Mouse (Mus musculus): ENCODE measurements around the gene Ptch1. TPM values are rescaled to one million over a fixed set of nuclear protein-coding genes. Genes with fewer than 3 reads are reported as not detected.

The Ptch1 gene
- polyA plus RNA-seq, 1 experiment from 2014 or later, result 6.8 TPM

DNA sequence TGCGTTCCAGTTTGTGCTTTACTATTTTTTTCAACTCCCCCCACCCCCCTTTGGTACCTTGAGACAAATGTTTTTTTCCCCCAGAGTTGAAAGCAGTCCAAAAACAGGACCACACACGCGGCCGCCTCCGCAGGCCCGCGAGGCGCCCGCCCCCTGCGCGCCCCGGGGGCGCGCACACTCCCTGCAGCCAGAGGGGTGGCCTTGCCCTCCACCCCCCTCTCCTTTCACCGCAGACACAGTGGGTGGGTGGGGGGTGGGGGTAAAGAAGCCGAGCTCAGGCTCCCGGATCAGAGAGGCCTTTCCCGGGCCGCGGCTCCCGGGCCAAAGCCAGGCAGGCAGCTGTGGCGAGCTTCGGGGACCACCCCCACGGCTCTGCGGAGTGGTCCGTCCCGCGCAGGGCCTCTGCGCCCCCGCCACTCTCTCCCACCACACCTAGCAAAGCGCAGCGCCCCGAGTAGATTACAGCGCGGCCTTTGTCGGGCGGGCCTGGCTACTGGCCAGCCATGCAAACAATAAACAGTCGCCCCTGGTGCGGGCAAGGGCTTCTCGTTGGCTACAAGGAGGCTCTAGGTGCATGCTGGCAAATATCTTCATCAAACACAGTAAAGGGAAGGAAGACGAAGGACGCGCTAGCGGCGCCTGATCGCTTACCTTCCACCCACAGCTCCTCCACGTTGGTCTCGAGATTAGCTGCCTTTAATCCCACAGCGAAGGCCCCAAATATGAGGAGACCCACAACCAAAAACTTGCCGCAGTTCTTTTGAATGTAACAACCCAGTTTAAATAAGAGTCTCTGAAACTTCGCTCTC, 10.2 kb downstream of the Ptch1 start:
- WGBS, result under 1% methylated on average over 51 of the region's 51 CpGs
- Histone ChIP-seq H3K4me2 (peak overlapping the region; percentile 94), H3K9me3 (no peaks in the 10 kb centered on the region), H3K27ac (replicated peaks) (peak overlapping the region; percentile 99), H3K36me3 (peaks cover 13% of the 10 kb centered on the region), H3K27me3 (replicated peaks) (no peaks in the 10 kb centered on the region), H3K4me1 (peaks cover 53% of the 10 kb centered on the region), H3K9ac (peak overlapping the region; percentile 99), H3K4me3 (peak overlapping the region; percentile 75)
- ATAC-seq (ENCODE audit: extremely low read depth, insufficient number of reproducible peaks, low FRiP score, low TSS enrichment), result peak; percentile 40; the same call in 1 of the 2 replicates

DNA sequence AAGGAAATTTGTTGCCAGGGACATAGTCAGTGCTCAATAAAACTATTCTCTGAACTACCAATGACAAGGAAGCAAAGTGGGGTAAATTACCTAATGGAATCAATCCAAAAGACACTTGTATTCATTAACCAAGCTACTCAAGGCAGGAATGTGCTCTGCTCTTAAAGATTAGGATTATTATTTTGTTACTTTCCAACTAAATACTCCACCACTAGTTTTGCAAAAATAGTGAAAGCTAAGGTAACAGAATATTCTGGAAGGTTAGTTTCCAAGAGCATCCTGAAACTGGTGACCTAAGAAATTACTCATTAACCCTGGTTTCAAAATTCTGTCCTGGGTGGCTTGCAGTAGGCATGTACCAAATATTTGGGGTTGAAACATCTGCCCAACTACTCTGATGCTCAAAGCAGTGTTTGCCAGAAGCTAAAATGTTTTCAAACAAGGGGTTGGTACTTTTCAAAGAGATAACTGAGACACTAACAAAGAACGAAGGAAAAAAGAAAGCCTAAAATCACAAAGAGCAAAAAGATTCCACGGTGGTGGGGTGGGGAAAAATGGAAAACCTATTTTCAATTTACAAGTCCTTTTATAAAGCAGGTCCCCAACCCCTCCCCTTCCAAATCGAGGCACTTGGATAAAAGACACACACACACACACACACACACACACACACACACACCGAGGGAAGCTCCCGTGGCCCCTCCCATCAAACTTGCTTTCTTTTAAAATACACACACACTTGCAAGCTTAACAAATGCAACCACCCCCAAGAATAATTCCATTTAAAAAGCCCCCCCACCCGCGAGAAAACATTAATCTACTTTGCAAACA, 11.0 kb downstream of the Ptch1 start:
- Histone ChIP-seq H3K9me3 (no peaks in the 10 kb centered on the region), H3K27me3 (replicated peaks) (no peaks in the 10 kb centered on the region), H3K27ac (replicated peaks) (peak overlapping the region; percentile 99), H3K9ac (peak overlapping the region; percentile 99), H3K4me2 (peak overlapping the region; percentile 94), H3K4me3 (peak overlapping the region; percentile 75), H3K36me3 (peaks cover 13% of the 10 kb centered on the region), H3K4me1 (peaks cover 61% of the 10 kb centered on the region)
- no peak for ATAC-seq (ENCODE audit: extremely low read depth, insufficient number of reproducible peaks, low FRiP score, low TSS enrichment)
- 1% methylated on average over 7 of the region's 7 CpGs for WGBS

DNA sequence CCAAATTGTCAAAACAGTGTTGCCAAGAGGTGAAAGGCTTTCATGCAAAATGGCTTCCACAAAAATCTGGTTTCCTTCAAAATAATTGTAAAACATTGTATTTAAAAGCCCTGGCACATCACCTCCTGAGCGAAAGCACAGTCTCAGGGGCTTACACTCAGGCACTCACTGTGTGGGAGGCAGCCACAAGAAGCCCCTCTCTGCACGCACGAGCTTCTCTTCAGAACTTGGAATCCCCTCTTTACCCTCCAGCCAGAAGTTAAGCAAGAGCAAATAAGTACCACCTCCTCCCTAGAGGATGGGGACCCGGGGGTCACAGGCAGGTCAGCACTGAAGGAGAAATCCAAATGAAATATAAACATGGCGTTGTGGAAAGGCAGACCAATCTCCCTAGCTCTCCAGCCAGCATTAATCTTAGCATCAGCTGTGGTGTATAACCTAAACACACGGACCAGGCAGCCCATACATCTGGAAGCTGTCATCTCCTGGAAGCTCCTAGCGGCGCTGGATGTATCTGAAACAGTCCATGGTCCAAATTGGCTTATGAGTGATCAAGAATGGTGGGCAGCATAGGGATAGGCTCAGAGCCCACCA, 15.0 kb downstream of the Ptch1 start:
- no peak for ATAC-seq (ENCODE audit: extremely low read depth, insufficient number of reproducible peaks, low FRiP score, low TSS enrichment)

DNA sequence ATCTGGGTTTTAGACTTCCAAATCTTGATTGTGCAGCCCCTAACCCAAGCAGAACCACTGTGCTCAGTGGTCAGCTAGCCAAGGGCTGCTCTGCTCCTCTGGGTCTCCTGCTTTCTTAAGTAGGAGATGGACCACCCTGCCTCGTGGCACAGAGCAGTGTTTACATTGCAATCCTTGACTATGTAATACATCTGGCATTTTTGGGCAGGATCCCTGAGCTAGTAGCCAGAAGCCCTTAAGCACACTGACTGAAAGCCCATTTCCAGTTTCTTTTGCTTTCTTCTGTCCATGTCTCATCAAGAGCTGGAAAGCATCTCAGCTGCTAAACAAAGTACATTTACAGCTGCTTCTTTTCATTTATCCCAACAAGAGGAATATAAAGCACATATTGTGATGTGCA, 17.0 kb downstream of the Ptch1 start:
- Histone ChIP-seq H3K27ac (replicated peaks) (no peak overlapping the region; the same call in 1 of the 2 replicates), H3K4me2 (no peak overlapping the region)

More for the DNA sequence above, 15.0 kb downstream of the Ptch1 start:
- H3K27ac ChIP-seq (replicated peaks), result peak overlapping the region; percentile 53
- H3K4me2 ChIP-seq, result peak overlapping the region; percentile 34
- H3K36me3 ChIP-seq, result peaks cover 13% of the 10 kb centered on the region
- no peaks in the 10 kb centered on the region for H3K9me3 ChIP-seq
- 32% methylated on average over 8 of the region's 8 CpGs for WGBS
- no peak overlapping the region for H3K4me3 ChIP-seq
- peaks cover 90% of the 10 kb centered on the region for H3K4me1 ChIP-seq
- H3K27me3 ChIP-seq (replicated peaks), result no peaks in the 10 kb centered on the region
- H3K9ac ChIP-seq, result no peak overlapping the region

DNA sequence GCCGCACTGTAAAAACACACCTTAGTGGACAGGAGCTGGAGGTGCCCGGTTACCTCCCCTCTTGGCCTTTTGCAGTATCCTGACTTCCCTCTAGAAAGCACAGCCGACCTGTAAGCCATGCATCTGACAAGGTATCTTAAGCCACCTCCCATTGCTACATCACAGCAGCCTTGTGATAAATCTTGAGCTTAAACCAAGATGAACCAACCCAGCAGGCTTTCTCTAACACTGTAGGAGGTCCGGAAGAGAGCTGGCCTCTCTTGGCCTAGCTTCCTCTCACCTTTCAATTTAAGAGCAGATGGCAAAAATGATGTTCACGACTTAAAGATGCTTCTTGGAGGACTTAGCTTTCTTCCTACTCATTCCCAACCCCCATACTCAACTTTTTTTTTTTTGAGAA, 17.5 kb downstream of the Ptch1 start:
- H3K36me3 ChIP-seq, result peaks cover 10% of the 10 kb centered on the region
- H3K4me2 ChIP-seq, result no peak overlapping the region
- WGBS, result 30% methylated on average over 5 of the region's 5 CpGs
- no peaks in the 10 kb centered on the region for H3K9me3 ChIP-seq
- H3K4me3 ChIP-seq, result no peak overlapping the region
- H3K27me3 ChIP-seq (replicated peaks), result no peaks in the 10 kb centered on the region
- ATAC-seq (ENCODE audit: extremely low read depth, insufficient number of reproducible peaks, low FRiP score, low TSS enrichment), result no peak
- peaks cover 97% of the 10 kb centered on the region for H3K4me1 ChIP-seq
- H3K9ac ChIP-seq, result 0 out of 2 replicates have a peak overlapping the region, but pooled peaks have one; percentile 3
- H3K27ac ChIP-seq (replicated peaks), result no peak overlapping the region

More for the DNA sequence above, 17.0 kb downstream of the Ptch1 start:
- 26% methylated on average over 1 of the region's 1 CpGs for WGBS
- H3K9me3 ChIP-seq, result no peaks in the 10 kb centered on the region
- H3K4me3 ChIP-seq, result no peak overlapping the region
- H3K9ac ChIP-seq, result no peak overlapping the region
- H3K27me3 ChIP-seq (replicated peaks), result no peaks in the 10 kb centered on the region
- peaks cover 13% of the 10 kb centered on the region for H3K36me3 ChIP-seq
- ATAC-seq (ENCODE audit: extremely low read depth, insufficient number of reproducible peaks, low FRiP score, low TSS enrichment), result no peak
- peaks cover 97% of the 10 kb centered on the region for H3K4me1 ChIP-seq

DNA sequence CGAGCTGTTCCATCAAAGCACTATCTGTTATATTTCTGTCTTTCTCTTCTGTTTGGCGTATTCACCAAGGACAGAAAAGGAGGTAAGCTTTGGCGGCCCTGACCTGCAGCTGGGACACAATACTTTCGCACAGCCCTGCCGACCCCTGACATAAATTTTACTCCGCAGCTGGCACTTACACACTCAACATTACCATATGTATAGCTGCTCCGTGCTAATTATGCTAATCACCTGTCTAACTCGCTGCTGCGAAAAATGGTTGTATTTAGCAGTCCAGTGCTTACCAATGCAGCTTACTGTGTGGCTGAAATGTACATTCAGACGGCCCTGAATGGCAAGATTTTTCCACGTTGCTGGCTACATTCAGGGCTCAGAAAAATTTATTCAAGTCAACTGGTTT, 18.8 kb downstream of the Ptch1 start:
- Histone ChIP-seq H3K9ac (no peak overlapping the region), H3K9me3 (no peaks in the 10 kb centered on the region), H3K36me3 (peaks cover 7% of the 10 kb centered on the region), H3K4me1 (peaks cover 97% of the 10 kb centered on the region), H3K27me3 (replicated peaks) (no peaks in the 10 kb centered on the region), H3K27ac (replicated peaks) (no peak overlapping the region), H3K4me3 (no peak overlapping the region), H3K4me2 (no peak overlapping the region)
- no peak for ATAC-seq (ENCODE audit: extremely low read depth, insufficient number of reproducible peaks, low FRiP score, low TSS enrichment)
- WGBS, result 70% methylated on average over 11 of the region's 11 CpGs

DNA sequence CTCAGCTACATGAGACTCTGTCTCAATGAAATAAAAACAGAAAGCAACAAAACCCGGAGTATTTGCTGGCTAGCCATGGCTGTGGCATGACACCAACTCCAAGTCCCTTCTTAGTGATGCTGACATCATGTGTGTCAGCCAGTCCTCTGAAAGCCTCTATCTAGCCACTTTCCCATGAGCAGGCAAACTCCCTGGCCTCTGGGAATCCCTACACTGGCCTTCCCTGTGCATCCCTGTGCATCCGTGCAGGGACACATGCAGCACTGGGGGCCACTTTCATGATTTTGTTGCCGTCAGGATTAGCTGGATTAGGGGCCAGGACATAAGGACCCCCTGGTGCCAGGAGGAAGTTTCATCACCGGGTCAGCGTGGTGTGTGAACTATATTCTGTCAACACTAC, 20.0 kb downstream of the Ptch1 start:
- no peak overlapping the region for H3K4me3 ChIP-seq
- H3K9ac ChIP-seq, result no peak overlapping the region
- H3K4me1 ChIP-seq, result peaks cover 97% of the 10 kb centered on the region
- peaks cover 7% of the 10 kb centered on the region for H3K36me3 ChIP-seq
- H3K27ac ChIP-seq (replicated peaks), result no peak overlapping the region
- no peaks in the 10 kb centered on the region for H3K27me3 ChIP-seq (replicated peaks)
- H3K9me3 ChIP-seq, result no peaks in the 10 kb centered on the region
- no peak overlapping the region for H3K4me2 ChIP-seq
- WGBS, result 32% methylated on average over 5 of the region's 5 CpGs
- no peak for ATAC-seq (ENCODE audit: extremely low read depth, insufficient number of reproducible peaks, low FRiP score, low TSS enrichment)

DNA sequence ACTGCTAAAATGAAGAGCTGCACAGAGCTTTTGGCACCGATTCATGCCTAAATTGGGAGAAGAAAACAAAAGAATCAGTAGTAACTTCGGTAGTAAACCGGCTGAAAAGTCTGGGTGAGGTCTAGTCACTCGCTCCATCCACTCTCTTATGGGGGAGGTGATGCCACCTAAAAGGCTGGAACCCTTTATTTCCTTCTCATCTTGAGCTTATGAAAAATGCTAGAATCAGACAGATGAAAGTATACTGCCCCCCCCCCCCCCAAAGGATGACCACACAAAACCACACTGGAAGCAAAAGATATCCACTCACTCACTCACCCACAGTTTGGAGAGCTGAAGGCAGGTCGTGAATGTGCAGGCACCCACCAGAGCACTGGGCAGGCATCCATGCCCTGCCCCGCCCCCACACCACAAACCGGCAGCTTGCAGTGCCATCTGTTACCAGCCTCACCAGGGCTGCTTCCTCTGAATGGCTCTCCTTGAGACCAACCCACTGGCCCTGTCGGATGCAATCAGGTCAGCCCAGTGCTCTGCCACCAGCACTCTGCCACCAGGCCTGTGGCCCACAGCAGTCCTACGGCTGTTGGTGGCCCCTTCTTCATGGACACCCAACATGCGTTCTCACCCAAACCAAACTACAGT, 21.0 kb downstream of the Ptch1 start:
- no peak for ATAC-seq (ENCODE audit: extremely low read depth, insufficient number of reproducible peaks, low FRiP score, low TSS enrichment)
- WGBS, result 73% methylated on average over 10 of the region's 10 CpGs
- Histone ChIP-seq H3K9ac (no peak overlapping the region; the same call in 1 of the 2 replicates), H3K36me3 (peaks cover 14% of the 10 kb centered on the region), H3K4me2 (no peak overlapping the region), H3K27ac (replicated peaks) (no peak overlapping the region; the same call in 1 of the 2 replicates), H3K4me1 (peaks cover 91% of the 10 kb centered on the region), H3K4me3 (no peak overlapping the region), H3K9me3 (no peaks in the 10 kb centered on the region), H3K27me3 (replicated peaks) (no peaks in the 10 kb centered on the region)

DNA sequence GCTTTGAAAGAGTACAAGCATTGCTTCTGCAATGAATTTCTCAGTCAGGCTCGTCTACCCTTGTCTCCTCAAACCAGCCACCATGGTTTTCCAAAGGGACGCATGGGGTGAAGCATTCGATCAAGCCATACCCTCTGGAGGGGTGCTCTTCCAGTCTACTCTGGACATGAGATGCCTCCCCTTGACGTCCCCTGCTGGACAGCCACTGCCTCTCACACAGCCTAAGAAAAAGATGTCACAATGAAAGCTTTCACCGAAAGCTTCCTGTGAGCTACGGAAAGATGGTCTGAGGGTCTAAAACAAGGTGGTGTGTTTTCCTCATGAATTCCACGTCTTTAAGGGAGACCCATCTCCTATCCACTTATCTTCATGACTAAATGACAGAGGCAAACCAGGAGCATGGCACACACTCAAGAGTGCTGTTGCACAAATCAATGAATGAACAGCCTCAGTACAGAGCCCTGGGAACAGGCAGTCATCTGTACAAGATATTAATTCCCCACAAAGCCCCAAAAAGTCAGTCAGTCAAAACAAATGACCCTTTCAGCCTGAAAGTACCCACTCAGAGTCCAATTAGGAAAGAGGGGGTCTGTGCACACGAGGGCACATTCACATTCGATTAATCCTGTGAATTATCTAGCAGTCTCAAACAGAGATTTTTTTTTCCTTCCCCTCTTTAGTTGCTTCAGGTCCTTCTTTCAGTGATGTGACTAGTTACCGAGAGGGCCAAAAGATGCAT, 21.7 kb downstream of the Ptch1 start:
- Histone ChIP-seq H3K27me3 (replicated peaks) (no peaks in the 10 kb centered on the region), H3K4me2 (no peak overlapping the region), H3K36me3 (peaks cover 20% of the 10 kb centered on the region), H3K9ac (no peak overlapping the region), H3K4me1 (peaks cover 84% of the 10 kb centered on the region), H3K9me3 (no peaks in the 10 kb centered on the region), H3K4me3 (no peak overlapping the region), H3K27ac (replicated peaks) (no peak overlapping the region)
- 74% methylated on average over 10 of the region's 10 CpGs for WGBS
- ATAC-seq (ENCODE audit: extremely low read depth, insufficient number of reproducible peaks, low FRiP score, low TSS enrichment), result no peak

DNA sequence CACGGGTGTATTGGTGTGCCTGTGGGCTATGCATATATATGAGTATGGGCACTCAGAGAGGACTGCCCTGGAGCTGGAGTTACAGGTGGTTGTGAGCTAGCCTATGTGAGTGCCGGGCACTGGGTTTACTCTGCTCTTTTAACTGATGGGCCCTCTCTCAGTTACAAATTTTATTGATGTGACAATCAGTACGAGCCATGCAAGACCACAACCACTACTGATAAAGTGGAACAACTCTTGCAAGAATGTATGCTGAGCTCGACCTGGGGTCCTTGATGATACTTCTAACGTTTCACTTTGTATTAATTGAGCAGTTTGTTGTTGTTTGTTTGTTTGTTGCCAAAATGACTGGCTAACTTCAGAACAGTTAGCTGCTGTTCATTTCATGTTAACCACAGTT, 23.0 kb downstream of the Ptch1 start:
- 75% methylated on average over 5 of the region's 5 CpGs for WGBS
- no peak for ATAC-seq (ENCODE audit: extremely low read depth, insufficient number of reproducible peaks, low FRiP score, low TSS enrichment)

More for the DNA sequence above, 23.0 kb downstream of the Ptch1 start:
- Histone ChIP-seq H3K27me3 (replicated peaks) (no peaks in the 10 kb centered on the region), H3K36me3 (peaks cover 33% of the 10 kb centered on the region), H3K27ac (replicated peaks) (no peak overlapping the region), H3K4me3 (no peak overlapping the region), H3K9ac (no peak overlapping the region), H3K9me3 (no peaks in the 10 kb centered on the region), H3K4me1 (peaks cover 73% of the 10 kb centered on the region), H3K4me2 (no peak overlapping the region)
